Mouse (Mus musculus): ENCODE data around the gene Slc22a23.

The Slc22a23 gene

DNA sequence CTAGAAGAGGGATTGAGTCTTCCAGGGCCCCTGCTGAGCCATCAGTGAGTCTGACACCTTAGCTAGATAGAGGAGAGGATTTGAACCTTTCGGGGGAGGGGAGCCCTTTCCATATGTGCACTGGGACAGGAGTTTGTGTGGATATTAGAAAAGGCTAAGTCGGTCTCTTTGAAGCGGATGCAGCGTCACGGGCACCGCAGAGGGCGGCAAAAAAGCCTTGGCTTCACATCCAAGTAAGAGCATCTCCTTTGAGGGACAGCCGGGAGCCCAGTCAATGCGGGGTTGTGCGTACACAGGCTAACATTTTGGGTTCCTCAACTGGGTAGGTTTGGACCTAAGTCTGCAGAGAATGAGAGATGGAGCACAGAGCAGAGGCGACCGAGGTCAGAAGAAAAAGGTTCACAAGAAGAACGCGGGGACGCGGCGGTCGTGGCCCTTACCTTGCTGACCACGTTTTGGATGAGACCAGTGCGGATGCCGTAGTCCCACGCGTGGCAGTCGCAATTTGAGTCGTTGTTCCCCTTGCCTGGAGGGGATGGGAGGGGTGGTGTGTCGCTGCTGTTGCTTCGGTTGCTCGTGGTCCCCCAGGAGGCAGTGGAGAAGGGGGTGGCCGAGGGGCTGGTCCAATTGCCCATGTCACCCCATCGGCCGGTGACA, 1.1 kb downstream of the Slc22a23 start:
- DNase-seq (ENCODE audit: low read depth, low spot score): peak; percentile 40

DNA sequence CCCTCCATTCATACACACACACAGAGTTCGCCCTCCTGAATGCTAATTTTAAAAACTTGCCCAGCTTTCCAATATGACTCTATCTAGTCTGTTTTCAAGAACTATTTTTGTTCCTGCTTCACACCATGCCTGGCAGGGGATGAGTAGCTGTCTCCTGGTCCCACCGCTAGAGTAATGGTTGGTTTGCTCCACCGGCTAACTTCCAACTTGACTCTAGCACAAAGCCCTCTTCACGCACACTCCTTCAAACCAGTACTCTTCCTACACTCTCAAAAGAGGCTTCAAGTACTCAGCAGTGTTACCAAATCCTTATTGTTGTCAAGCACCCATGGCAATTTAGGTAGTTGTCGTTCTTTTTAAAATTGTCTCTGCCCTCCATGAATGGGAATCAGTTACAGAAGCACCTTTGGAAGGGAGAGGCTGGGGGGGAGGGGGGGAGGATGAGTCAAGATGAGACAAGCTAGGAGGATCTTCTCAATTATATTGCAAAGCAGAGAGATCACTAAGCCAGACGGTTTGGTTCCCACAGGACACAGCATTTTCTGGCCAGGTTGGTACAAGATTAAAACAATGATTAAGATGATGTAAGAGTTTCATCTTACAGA, 2.6 kb downstream of the Slc22a23 start:
- DNase-seq (ENCODE audit: low read depth, low spot score): no peak

DNA sequence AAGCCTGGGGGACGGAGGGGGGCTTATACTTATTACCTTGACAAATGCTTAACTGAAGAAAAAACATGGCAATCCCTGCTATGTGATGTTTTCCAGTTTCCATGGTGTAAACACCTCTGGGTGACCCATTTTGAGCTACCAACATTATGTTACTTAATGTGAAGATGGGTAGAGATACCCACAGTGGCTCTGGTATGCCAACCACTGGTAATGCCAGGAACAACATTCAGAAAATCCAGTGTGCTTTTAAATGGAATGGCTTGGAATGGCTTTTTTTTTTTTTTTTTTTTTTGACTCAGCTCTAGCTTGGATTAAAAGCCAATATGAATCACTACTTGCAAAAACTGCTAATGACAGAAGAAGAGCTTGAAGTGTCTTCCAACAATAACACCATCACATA, 8.1 kb downstream of the Slc22a23 start:
- DNase-seq (ENCODE audit: low read depth, low spot score): no peak

DNA sequence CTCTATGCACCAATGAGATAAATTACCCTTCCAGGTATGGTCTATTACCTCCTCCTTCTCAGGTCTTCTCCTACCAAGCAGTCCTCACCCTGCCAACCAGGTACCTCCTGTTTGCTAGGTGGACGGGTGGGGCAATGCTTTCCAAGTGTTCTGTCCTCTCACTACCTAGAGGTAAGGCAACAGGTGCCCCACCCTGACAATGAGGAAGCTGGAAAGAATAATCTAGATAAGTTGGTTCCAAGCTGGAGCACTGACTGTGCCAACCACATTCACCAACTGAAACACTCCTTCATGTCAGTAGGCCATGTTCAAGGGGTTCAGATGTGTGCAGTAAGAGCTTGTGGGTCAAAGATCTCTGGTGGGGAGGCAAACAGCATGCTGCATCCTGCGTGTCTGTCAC, 10.1 kb downstream of the Slc22a23 start:
- DNase-seq (ENCODE audit: low read depth, low spot score): no peak

DNA sequence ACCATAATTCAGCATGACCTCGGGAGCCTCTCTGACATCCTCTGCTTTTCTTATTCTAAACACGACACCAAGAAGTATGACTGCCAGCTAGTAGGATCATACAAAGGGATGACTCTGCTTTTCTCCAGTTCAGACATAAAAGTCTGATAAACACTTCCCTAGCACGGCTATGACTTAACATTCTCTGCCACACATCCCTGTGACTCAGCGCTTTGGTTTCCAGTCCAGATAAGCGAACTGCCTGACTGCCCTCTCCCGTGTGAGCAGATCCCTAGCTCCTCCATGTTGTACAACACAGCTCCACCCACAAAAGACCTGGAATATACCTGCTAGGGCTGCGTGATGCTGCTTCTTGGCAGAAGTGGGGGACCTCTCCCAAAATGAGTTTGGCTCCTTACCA, 12.2 kb downstream of the Slc22a23 start:
- peak; percentile 47 for DNase-seq (ENCODE audit: low read depth, low spot score)

DNA sequence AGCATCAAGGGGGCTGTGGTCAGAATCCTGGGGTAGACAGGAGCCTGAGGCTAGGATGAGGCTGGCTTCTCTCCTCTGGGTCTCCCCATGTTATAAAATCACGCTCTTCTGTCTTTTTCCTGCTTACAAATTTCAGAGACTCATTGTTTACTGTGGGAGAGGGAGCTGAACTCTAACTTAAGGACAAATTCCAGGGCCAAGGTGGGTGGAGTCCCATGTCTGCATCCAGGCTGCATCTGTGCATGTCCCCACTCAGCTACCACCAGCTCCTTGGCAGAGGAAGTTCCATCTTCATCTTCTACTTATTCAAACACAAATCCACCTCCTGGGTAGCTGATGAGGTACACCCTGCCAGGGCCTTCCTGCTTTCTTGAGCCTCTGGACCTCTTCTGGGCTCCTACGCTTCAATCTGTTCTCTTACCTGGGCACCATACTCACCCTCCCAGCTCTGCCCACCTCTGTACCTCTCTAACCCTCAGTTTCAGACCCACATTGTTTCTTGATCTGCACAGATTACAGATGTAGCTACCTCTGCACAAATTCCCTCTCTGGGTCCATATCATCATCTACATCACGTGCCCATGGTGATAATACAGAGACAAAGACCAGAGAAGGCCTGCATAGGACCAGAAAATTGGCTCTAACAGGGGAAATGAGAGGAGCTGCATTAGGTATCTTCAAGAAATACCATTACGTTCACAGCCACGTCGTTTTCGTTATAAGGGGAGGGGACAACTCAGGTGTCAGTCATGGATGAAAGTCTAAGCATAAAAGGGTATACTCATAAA, 13.4 kb downstream of the Slc22a23 start:
- no peak for DNase-seq (ENCODE audit: low read depth, low spot score)

DNA sequence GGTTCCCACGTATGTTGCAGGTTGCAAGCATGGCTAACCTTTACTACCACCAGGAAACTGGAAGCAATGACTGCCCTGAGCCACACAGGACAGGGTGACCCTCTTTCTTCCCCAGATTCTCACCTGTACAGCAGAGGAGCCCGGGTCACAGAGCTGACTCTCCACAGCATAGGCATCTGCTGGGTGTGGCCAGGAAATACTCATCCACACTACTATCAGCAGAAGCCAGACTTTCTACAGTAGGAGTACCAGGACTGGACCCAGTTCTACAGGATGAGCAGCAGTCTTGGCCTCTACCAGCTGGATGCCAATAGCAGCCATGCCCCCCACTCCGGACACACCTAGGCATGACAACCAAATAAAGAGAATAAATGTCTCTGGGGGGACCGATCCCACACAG, 15.4 kb downstream of the Slc22a23 start:
- no peak for DNase-seq (ENCODE audit: low read depth, low spot score)

DNA sequence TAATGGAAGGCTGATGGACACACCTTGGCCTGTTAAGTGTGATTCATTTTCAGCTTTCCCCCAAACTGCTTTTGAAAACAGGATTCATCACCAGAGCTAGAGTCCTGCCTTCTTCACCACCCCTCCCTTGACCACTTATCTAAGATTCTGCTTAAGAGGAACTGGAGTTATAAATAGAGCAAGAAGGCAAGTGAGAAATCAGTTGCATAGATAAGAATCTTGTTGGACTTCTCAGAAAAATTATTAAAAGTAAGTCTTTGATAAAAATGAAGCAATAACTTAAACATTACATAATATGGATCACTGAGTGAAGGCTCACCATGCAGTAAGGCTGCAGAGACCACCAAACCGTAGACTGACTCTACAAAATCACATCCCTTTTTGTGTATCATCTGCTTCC, 18.0 kb downstream of the Slc22a23 start:
- DNase-seq (ENCODE audit: low read depth, low spot score): no peak

DNA sequence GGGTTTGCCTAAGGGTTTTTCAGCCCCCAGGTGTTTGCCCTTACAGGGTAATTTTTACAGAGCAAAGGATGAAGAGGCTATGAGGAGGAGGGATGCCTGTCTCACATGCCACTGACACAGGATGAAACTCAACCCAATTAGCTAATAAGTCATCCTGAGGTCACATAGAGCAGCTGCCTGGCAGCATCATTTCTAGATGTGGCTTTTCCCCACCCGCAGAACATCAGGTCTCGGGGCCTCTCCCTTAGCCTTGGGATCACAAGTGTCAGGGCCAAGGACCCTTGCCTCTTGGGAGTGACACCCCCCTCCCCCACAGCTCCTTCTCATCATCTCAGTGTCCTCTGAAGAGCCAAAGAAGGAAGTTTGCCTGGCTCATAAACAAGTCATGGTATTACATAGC, 21.6 kb downstream of the Slc22a23 start:
- no peak for DNase-seq (ENCODE audit: low read depth, low spot score)

DNA sequence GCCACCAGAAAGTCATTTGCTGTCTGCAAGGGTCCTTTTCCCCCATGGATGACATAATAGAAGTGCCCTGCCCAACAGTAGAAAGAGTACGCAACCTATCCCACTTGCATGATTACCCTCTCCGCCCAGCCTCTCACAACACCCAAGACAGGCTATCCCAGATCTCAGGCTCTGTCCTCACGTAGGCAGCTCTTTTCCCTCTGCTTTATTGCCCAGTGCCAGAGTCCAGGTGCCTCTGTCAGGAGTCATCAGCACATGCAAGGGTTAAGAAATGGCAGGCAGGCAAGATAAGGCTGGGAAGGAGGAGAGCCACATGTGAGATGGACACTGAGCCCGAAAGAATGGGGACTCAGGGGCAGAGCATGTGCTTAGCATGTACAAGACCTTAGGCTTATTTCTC, 24.5 kb downstream of the Slc22a23 start:
- DNase-seq (ENCODE audit: low read depth, low spot score): no peak

DNA sequence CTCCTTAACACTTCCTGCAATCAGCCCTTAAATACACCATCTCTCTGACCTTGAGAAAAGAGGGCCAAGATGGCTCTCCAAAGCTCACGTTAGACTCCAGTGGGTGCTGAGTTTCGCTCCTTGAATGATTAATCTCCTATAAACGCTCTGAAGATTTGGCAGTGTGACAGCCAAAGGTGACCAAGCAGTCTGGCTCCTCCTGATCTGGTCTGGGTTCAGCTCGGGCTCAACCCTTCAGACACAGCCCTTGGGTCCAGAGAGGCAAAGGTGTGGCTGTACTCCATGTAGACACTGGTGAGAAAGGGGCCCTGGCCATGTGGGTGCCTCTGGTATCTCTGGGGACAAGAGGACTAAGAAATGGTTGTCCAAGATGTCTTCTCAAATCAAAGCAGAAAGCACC, 27.9 kb downstream of the Slc22a23 start:
- DNase-seq (ENCODE audit: low read depth, low spot score): no peak

DNA sequence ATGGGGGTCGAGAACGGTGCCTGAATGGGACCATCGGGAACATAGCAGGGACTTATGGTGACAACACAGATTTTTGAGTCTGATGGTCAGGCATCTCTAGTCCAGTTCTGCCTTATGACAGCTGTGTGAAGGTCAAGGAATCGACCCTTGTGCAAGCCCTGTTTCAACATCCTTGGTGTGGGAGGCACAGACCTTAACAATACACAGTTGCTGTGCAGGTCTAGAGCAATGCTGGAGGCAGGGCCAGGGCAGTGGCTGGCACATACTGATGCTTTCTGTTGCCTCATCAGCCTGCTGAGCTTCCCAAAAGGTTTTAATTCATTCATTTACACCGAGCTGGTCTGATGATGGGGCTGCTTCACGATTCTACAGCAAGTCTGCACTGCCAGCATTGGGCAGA, 28.5 kb downstream of the Slc22a23 start:
- DNase-seq (ENCODE audit: low read depth, low spot score): no peak

DNA sequence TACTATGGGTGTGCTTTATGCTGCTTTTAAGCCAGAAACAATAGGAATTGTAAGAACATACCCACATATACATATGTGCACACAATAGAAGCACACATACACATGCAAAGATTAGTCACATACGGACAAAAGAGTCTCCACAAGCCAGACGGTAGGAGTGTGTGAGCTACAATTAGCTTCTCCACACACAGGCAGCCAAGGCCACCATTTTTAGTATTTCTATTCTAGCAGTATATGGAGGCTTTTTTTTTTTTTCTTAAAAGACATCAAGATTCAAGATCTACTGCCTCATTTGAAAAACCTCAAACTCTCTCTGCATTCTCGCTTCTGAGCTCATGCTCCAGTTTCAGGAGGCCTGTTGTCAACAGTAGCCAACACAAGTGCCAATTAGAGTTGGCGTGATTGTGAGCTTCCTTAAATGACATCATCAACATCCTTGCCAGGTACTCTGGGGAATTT, 31.9 kb downstream of the Slc22a23 start:
- DNase-seq (ENCODE audit: low read depth, low spot score): no peak

DNA sequence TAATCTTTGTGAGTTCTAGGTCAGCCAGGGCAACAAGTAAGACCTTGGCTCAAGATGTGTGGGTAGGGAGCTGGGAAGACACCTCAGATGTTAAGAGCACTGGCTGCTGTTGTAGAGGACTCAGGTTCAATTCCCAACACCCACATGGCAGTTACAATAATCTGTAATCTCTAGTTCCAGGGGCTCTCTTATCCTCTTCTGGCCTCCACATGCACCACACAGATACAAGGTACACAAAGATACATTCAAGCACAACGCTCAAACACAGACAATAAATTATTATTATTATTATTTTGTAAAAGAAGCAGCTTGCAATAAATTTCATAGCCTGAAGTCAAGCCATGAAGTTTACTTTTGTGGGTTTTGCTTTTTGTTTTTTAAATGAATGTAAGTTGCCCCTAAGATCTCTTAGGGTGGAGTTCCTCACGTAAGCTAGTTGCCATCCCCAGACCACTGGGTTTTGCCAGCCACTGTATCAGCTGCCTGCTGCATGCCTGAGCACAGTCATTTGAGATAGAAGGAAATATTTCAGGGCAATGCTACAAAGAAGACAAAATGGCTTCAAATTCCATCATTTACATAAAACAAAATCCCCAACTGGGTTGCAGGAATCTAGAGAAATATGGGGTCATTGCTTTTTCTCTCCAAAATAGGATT, 32.5 kb downstream of the Slc22a23 start:
- no peak for DNase-seq (ENCODE audit: low read depth, low spot score)

DNA sequence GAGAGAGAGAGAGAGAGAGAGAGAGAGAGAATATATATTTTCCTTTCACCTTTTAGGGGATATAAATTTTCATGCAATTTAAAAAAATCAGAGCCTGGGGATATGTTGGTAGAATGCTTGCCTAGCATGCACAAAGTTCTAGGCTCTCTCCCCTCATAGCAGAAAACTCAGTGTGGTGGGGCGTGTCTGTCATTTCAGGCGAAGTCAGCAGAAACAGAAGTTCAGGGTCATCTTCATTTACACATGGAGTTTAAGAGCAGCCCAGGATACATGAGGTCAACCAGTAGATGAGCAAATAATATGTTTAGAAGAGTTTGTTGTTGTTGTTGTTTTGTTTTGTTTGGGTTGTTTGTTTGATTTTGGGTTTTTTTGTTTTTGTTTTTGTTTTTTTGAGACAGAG, 33.4 kb downstream of the Slc22a23 start:
- DNase-seq (ENCODE audit: low read depth, low spot score): no peak

DNA sequence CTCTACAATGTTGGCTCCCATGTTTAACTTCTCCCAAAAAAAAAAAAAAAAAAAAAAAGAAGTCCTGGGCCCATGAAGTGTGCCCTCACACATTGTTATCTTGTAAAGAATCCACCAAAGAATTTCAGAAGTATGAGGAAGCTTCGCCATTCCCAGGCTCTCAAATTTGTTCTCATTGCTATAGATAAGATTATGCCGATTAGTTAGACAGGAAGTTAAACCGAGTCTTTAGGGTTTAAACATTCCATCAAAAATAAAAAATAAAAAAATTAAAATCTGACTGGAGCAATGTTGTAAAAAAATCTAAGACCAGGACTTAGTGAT, 36.4 kb downstream of the Slc22a23 start:
- DNase-seq (ENCODE audit: low read depth, low spot score): no peak

DNA sequence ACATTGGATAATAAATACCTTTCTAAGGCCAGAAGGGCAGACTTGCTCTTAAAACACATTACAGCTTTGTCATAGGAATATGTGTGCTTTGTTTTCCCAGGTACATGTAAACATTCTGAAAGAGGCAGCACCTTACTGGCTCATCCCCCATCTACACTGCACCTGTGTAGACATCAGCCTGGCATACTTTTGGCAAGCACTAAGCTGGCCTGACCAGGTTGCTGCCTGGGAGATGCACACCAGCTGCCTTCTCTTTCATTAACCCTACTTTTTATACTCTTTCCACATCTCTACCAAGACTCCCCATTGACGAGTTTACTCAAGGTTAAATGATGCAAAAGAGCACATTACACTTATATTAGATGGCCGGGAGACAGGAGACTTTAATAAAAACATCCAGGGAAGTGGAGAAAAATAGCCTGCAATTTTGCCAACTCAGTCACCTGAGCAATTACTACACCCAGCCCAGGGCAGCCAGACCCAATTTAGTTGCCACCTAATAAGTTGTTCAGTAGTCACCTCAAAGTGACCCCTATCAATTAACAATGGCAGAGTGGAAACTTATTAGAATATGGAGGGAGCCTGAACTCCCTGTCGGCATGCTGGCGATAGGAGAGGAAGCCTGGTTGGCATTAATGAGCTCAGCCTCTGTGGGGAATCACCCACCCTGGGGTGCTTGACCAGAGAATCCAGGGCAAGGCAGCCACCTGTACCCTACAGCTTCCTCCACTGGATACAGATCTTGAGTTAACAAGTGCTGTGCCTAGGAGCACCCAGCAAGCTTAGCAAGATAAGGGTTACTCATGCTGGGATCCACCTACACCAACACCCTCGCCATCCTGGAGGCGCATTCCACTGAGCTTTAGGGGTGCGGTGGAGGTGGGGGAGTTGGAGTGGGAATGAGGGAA, 37.0 kb downstream of the Slc22a23 start:
- no peak for DNase-seq (ENCODE audit: low read depth, low spot score)

DNA sequence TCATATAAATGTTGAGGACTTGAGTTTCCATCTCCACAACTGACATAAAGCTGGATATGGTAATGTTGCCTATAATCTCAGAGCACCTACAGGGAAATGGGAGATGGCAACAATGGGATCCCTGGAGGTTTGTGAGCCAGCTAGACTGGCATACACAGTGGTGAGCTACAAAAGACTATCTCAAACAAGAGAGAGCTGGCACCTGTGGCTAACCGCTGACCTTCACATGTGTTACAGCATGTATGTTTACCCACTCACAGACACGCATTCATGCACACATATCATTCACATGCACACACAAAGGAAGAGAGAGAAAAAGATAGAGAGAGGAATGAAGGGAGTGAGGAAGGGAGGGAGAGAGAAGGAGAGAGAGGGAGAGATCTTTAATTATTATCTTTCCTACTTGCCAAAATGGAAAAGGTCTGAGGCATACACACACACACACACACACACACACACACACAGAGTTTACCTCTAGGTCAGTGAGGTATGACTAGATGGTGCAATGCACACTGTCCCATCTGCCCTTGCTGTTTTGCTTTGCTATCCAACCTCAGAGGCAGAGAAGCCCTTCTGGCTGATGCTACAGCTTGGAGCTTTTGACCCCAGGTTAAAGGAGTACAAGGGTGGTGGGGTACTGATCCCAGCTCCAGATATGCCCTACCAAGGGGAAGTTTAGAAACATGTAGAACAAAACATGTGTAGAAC, 38.9 kb downstream of the Slc22a23 start:
- no peak for DNase-seq (ENCODE audit: low read depth, low spot score)

DNA sequence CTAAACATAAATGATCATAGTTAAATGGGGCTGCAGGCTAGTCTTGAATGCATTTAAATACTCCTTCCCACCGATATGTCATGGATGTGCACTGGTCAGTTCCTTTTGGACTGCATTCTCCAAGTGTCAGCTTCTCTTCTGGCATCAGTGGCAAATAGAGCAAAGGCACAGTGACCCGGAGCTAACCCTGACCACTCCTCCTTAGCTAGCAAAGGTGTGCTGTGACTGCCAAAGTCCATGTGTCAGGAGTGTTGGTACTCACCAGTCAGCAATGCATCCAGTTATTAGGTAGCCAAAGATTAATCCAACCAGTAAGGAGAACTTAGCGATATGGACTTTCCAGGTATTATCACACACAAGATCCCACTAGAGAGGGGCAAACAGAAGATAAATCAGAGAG, 40.1 kb downstream of the Slc22a23 start:
- no peak for DNase-seq (ENCODE audit: low read depth, low spot score)

DNA sequence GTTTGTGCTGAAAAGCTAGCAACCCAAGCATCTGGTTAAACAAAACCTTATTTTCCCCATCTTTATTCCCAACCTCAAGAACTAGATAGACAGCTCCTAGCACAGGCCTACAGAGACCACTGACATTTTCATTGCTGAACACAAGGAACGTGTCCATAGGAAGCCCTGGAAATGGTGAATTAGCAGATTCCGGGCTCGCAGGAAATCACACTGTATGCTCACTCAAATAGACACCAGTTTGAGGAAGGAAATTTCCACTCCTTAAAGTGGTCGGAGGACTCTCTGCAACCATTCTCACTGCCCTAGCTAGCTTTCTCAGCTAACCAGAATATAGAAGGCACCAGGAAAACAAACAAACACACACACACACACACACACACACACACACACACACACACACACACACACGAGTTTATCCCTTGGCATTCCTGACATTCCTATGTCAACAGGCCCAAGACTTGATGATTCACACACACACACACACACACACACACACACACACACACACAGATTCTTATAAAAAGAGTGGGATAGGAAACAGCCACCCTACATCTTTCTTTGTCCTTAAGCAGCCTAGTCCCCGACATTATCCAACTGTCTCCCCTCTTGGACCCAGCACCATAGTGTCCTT, 41.5 kb downstream of the Slc22a23 start:
- DNase-seq (ENCODE audit: low read depth, low spot score): no peak

Data from R1 (cell line).